Mouse (Mus musculus): ENCODE data around the gene Plekhg1. TPM values are rescaled to one million over a fixed set of nuclear protein-coding genes. Genes with fewer than 3 reads are reported as not detected.

Plekhg1 gene
- polyA plus RNA-seq, 1 experiment from 2014 or later = 6.0 TPM

GRCm38 (mm10) chr10:3877852-3878535 lies 137.8 kb downstream of the Plekhg1 start:
- Histone ChIP-seq H3K4me1 (ENCODE audit: insufficient read depth, low read depth, low read length) (no peaks in the 10 kb centered on the region), H3K27me3 (replicated peaks; ENCODE audit: insufficient read depth, low read length) (no peaks in the 10 kb centered on the region), H3K4me2 (replicated peaks; ENCODE audit: low read depth, low read length) (no peak overlapping the region), H3K9ac (replicated peaks; ENCODE audit: low read depth) (no peak overlapping the region), H3K4me3 (ENCODE audit: low read depth, low read length) (no peak overlapping the region), H3K27ac (ENCODE audit: low read length) (no peak overlapping the region), H3K9me3 (ENCODE audit: low read length) (no peaks in the 10 kb centered on the region), H3K36me3 (ENCODE audit: insufficient read depth, low read length) (no peaks in the 10 kb centered on the region)
- WGBS = 94% methylated on average over 4 of the region's 4 CpGs
- DNase-seq (ENCODE audit: low spot score) = peak; percentile 56
- 0 out of 2 replicates have a peak, but pooled peaks have one; percentile 30 for ATAC-seq
- TF ChIP-seq EP300 (IDR thresholded peaks at IDR 0.05) = no peak
- no peak for TF ChIP-seq CTCF (IDR thresholded peaks at IDR 0.05)

GRCm38 (mm10) chr10:3881179-3881578 lies 141.0 kb downstream of the Plekhg1 start:
- H3K27ac ChIP-seq (ENCODE audit: low read length) = no peak overlapping the region
- WGBS = 58% methylated on average over 2 of the region's 2 CpGs
- TF ChIP-seq CTCF (IDR thresholded peaks at IDR 0.05) (no peak), EP300 (IDR thresholded peaks at IDR 0.05) (no peak)
- H3K9me3 ChIP-seq (ENCODE audit: low read length) = no peaks in the 10 kb centered on the region
- no peak overlapping the region for H3K4me2 ChIP-seq (replicated peaks; ENCODE audit: low read depth, low read length)
- no peak overlapping the region for H3K9ac ChIP-seq (replicated peaks; ENCODE audit: low read depth)
- ATAC-seq (no peak), DNase-seq (ENCODE audit: low spot score) (no peak)
- no peaks in the 10 kb centered on the region for H3K27me3 ChIP-seq (replicated peaks; ENCODE audit: insufficient read depth, low read length)
- no peak overlapping the region for H3K4me3 ChIP-seq (ENCODE audit: low read depth, low read length)
- no peaks in the 10 kb centered on the region for H3K4me1 ChIP-seq (ENCODE audit: insufficient read depth, low read depth, low read length)
- H3K36me3 ChIP-seq (ENCODE audit: insufficient read depth, low read length) = no peaks in the 10 kb centered on the region

GRCm38 (mm10) chr10:3888510-3888909 lies 148.3 kb downstream of the Plekhg1 start:
- no peak for DNase-seq (ENCODE audit: low spot score)
- no peaks in the 10 kb centered on the region for H3K4me1 ChIP-seq (ENCODE audit: insufficient read depth, low read depth, low read length)

GRCm38 (mm10) chr10:3891381-3892263 lies 151.5 kb downstream of the Plekhg1 start:
- no peaks in the 10 kb centered on the region for H3K4me1 ChIP-seq (ENCODE audit: insufficient read depth, low read depth, low read length)
- no peaks in the 10 kb centered on the region for H3K27me3 ChIP-seq (replicated peaks; ENCODE audit: insufficient read depth, low read length)
- H3K9ac ChIP-seq (replicated peaks; ENCODE audit: low read depth) = no peak overlapping the region
- H3K27ac ChIP-seq (ENCODE audit: low read length) = no peak overlapping the region
- DNase-seq (ENCODE audit: low spot score) (no peak), ATAC-seq (no peak)
- H3K4me3 ChIP-seq (ENCODE audit: low read depth, low read length) = no peak overlapping the region
- H3K4me2 ChIP-seq (replicated peaks; ENCODE audit: low read depth, low read length) = no peak overlapping the region
- H3K9me3 ChIP-seq (ENCODE audit: low read length) = no peaks in the 10 kb centered on the region
- TF ChIP-seq CTCF (IDR thresholded peaks at IDR 0.05) (no peak), EP300 (IDR thresholded peaks at IDR 0.05) (no peak)
- no peaks in the 10 kb centered on the region for H3K36me3 ChIP-seq (ENCODE audit: insufficient read depth, low read length)
- WGBS = 60% methylated on average over 3 of the region's 3 CpGs

More at GRCm38 (mm10) chr10:3888510-3888909, 148.3 kb downstream of the Plekhg1 start:
- Histone ChIP-seq H3K27ac (ENCODE audit: low read length) (no peak overlapping the region), H3K36me3 (ENCODE audit: insufficient read depth, low read length) (no peaks in the 10 kb centered on the region), H3K9ac (replicated peaks; ENCODE audit: low read depth) (no peak overlapping the region), H3K9me3 (ENCODE audit: low read length) (no peaks in the 10 kb centered on the region), H3K4me3 (ENCODE audit: low read depth, low read length) (no peak overlapping the region), H3K27me3 (replicated peaks; ENCODE audit: insufficient read depth, low read length) (no peaks in the 10 kb centered on the region), H3K4me2 (replicated peaks; ENCODE audit: low read depth, low read length) (no peak overlapping the region)
- no peak for ATAC-seq
- WGBS = 82% methylated on average over 4 of the region's 4 CpGs
- no peak for TF ChIP-seq CTCF (IDR thresholded peaks at IDR 0.05)
- TF ChIP-seq EP300 (IDR thresholded peaks at IDR 0.05) = no peak

- Histone ChIP-seq H3K36me3 (ENCODE audit: insufficient read depth, low read length) (no peaks in the 10 kb centered on the region), H3K9ac (replicated peaks; ENCODE audit: low read depth) (no peak overlapping the region), H3K27ac (ENCODE audit: low read length) (no peak overlapping the region), H3K9me3 (ENCODE audit: low read length) (no peaks in the 10 kb centered on the region), H3K4me3 (ENCODE audit: low read depth, low read length) (no peak overlapping the region), H3K4me1 (ENCODE audit: insufficient read depth, low read depth, low read length) (no peaks in the 10 kb centered on the region), H3K4me2 (replicated peaks; ENCODE audit: low read depth, low read length) (no peak overlapping the region), H3K27me3 (replicated peaks; ENCODE audit: insufficient read depth, low read length) (no peaks in the 10 kb centered on the region)
- DNase-seq (ENCODE audit: low spot score) (no peak), ATAC-seq (no peak)
- TF ChIP-seq CTCF (IDR thresholded peaks at IDR 0.05) (no peak), EP300 (IDR thresholded peaks at IDR 0.05) (no peak)
- WGBS = 55% methylated on average over 3 of the region's 3 CpGs
These were observed 152.2 kb downstream of the Plekhg1 start for GRCm38 (mm10) chr10:3892368-3892767.

- no peak overlapping the region for H3K4me2 ChIP-seq (replicated peaks; ENCODE audit: low read depth, low read length)
- ATAC-seq (no peak), DNase-seq (ENCODE audit: low spot score) (no peak)
These were observed 157.9 kb downstream of the Plekhg1 start for GRCm38 (mm10) chr10:3898068-3898467.

More at GRCm38 (mm10) chr10:3898068-3898467, 157.9 kb downstream of the Plekhg1 start:
- no peak for TF ChIP-seq CTCF (IDR thresholded peaks at IDR 0.05)
- TF ChIP-seq EP300 (IDR thresholded peaks at IDR 0.05) = no peak
- H3K36me3 ChIP-seq (ENCODE audit: insufficient read depth, low read length) = no peaks in the 10 kb centered on the region
- H3K27ac ChIP-seq (ENCODE audit: low read length) = no peak overlapping the region
- no peaks in the 10 kb centered on the region for H3K9me3 ChIP-seq (ENCODE audit: low read length)
- no peaks in the 10 kb centered on the region for H3K27me3 ChIP-seq (replicated peaks; ENCODE audit: insufficient read depth, low read length)
- H3K4me1 ChIP-seq (ENCODE audit: insufficient read depth, low read depth, low read length) = no peaks in the 10 kb centered on the region
- no peak overlapping the region for H3K9ac ChIP-seq (replicated peaks; ENCODE audit: low read depth)
- no peak overlapping the region for H3K4me3 ChIP-seq (ENCODE audit: low read depth, low read length)
- 44% methylated on average over 3 of the region's 3 CpGs for WGBS

All from lung, postnatal 0 days (tissue).